Mouse (Mus musculus) neural tube, embryonic 11.5 days (tissue): ENCODE results near the gene Rbpjl. TPM values are rescaled to one million over a fixed set of nuclear protein-coding genes. Genes with fewer than 3 reads are reported as not detected.

Experiments used
- ATAC-seq: fragments of 200-750 bp; cut with Nextera tagmentation; 2 replicates; pipeline ENCODE4 v1.8.0; 2017; ENCODE audit warnings: moderate number of reproducible peaks, mild to moderate bottlenecking, moderate TSS enrichment, moderate library complexity; ENCODE audit not compliant: insufficient read depth, low FRiP score, low TSS enrichment
- DNase-seq: peaks from one replicate; pipeline ENCODE4 v3.0.0-alpha.2; 2015; ENCODE audit warnings: low spot score
- H3K27ac ChIP-seq: fragments of 300-500 bp; sonication (generic); 2 replicates; pipeline ENCODE4 v1.5.1; 2014; ENCODE audit warnings: low read depth, mild to moderate bottlenecking, low read length
- H3K27me3 ChIP-seq: fragments of 300-500 bp; sonication (generic); 2 replicates; pipeline ENCODE4 v1.6.1; 2014; ENCODE audit warnings: mild to moderate bottlenecking, low read length, mixed read lengths; ENCODE audit not compliant: control insufficient read depth, insufficient read depth
- H3K36me3 ChIP-seq: fragments of 300-500 bp; sonication (generic); 2 replicates; pipeline ENCODE4 v1.6.1; 2014; ENCODE audit warnings: mild to moderate bottlenecking, low read length, moderate library complexity, mixed read lengths; ENCODE audit not compliant: control insufficient read depth, insufficient read depth
- H3K4me1 ChIP-seq: fragments of 300-500 bp; sonication (generic); 2 replicates; pipeline ENCODE4 v1.6.1; 2014; ENCODE audit warnings: low read length, mixed read lengths; ENCODE audit not compliant: control insufficient read depth, insufficient read depth
- H3K4me2 ChIP-seq: fragments of 300-500 bp; sonication (generic); 2 replicates; pipeline ENCODE4 v1.6.1; 2014; ENCODE audit warnings: low read depth, mild to moderate bottlenecking, moderate library complexity
- H3K4me3 ChIP-seq: fragments of 300-500 bp; sonication (generic); 2 replicates; pipeline ENCODE4 v1.5.1; 2014; ENCODE audit warnings: low read depth, low read length
- H3K9ac ChIP-seq: fragments of 300-500 bp; sonication (generic); 2 replicates; pipeline ENCODE4 v1.6.1; 2014; ENCODE audit warnings: mild to moderate bottlenecking, low read length
- H3K9me3 ChIP-seq: fragments of 300-500 bp; sonication (generic); 2 replicates; pipeline ENCODE4 v1.6.1; 2016; ENCODE audit warnings: low read length; ENCODE audit not compliant: control insufficient read depth
- WGBS: fragments of 180-500 bp; shearing (Covaris S2); extraction: QIAGEN DNeasy Blood & Tissue Kit; methylation state at CpG from one replicate; pipeline ENCODE4 v1.1.7; 2014; 5-methylcytosine and 5-hydroxymethylcytosine counted together
- polyA plus RNA-seq: library from polyadenylated mRNA; unstranded; fragments of >200 nt; fragmentation: Nextera tagmentation; extraction: Ambion mirVana; gene quantifications from 2 replicates; pipeline ENCODE4 v1.2.1, GENCODE M21; 2014

Gene Rbpjl
- polyA plus RNA-seq, 1 experiment from 2014 or later: not detected

DNA sequence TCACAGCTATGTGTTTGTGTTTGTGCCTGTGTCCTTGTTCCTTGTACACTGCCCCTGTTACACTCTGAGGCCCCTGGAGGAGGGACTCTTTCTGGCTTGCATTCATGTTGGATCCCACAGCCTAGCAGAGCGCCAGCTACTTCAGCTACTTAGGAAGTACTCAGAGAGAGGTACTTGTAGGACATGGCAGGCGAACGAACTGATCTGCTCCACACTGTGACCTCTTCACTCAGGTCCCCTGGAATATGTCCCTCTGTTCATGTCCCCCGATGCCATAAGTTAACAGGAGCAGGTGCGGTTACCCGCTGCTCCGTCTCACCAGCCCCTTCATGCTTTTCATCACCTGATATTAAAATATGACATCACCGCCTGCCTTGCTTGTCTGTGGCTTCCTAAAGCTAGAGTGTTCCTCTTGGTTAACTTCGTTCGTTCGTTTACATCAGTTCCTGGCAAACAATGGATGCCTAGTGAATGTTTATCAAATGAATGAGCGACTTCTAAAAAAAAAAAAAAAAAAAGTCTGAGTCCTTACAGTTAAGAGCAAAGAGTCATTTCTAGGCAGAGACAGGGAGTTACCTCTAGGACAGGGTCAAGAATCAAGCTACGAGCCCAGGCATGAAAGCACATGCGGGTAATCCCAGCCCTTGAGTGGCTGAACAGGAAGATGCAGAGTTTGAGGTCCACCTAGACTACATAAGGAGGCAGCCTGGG lies 50.3 kb downstream of the Rbpjl start:
- DNase-seq: no peak
- Histone ChIP-seq H3K36me3 (no peaks in the 10 kb centered on the region), H3K4me1 (peaks cover 6% of the 10 kb centered on the region), H3K4me3 (no peak overlapping the region), H3K27me3 (no peaks in the 10 kb centered on the region), H3K27ac (no peak overlapping the region), H3K4me2 (no peak overlapping the region), H3K9ac (no peak overlapping the region), H3K9me3 (no peaks in the 10 kb centered on the region)
- 83% methylated on average over 14 of the region's 14 CpGs for WGBS
- ATAC-seq: no peak

DNA sequence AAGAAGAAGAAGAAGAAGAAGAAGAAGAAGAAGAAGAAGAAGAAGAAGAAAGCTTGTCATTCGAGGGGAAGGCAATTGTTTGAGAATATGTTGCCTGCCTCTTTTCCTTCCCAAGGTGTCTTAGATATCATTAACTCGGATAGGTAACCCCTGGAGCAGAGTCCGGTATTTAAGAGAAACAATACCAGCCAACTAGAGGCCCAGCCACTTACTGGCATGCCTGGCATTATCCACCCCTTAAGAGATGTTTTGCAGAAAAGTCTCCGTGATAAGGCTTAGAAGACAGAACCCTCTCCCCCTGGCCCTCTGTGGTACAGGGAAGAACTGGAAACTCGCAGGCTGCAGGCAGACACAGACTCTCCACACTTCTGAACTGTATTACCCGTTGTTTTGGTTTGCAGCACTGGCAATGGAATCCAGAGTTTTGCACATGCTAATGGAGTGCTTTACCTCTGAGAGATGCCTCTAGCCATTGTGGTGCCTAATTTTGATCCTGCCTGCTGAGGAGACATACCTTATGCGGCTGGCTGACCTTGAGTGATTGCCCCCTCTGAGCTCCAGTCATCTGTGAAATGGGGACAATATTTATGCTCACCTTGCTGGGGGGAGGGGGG lies 51.1 kb downstream of the Rbpjl start:
- no peak overlapping the region for H3K27ac ChIP-seq
- H3K4me3 ChIP-seq: no peak overlapping the region
- 73% methylated on average over 7 of the region's 7 CpGs for WGBS
- H3K4me1 ChIP-seq: peaks cover 6% of the 10 kb centered on the region
- DNase-seq (no peak), ATAC-seq (no peak)
- H3K4me2 ChIP-seq: no peak overlapping the region
- H3K27me3 ChIP-seq: no peaks in the 10 kb centered on the region
- no peak overlapping the region for H3K9ac ChIP-seq
- no peaks in the 10 kb centered on the region for H3K36me3 ChIP-seq
- H3K9me3 ChIP-seq: no peaks in the 10 kb centered on the region

DNA sequence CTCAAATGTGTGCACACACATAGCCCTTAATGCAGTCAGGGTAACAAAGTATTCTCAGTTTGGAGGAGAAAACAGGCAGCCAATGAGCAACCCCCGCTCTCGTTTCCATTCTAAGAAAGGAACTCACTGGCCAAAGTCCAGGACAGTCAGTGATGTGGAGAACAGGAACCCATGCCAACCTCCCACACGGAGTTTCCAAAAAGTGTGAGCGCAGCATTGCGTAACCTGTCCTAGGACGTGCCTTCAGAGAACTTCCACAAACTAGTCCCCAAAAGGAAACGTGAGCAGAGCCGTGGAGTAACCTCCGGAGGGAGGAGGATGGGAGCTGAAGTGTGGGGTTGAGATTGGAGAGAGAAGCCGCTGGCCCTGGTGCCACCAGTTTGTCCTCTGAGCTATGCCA lies 51.9 kb downstream of the Rbpjl start:
- WGBS: 87% methylated on average over 10 of the region's 10 CpGs
- no peaks in the 10 kb centered on the region for H3K36me3 ChIP-seq
- DNase-seq: no peak
- H3K27me3 ChIP-seq: no peaks in the 10 kb centered on the region
- H3K4me1 ChIP-seq: peaks cover 6% of the 10 kb centered on the region
- no peak for ATAC-seq
- H3K4me3 ChIP-seq: no peak overlapping the region
- H3K9me3 ChIP-seq: no peaks in the 10 kb centered on the region
- no peak overlapping the region for H3K9ac ChIP-seq
- no peak overlapping the region for H3K4me2 ChIP-seq
- H3K27ac ChIP-seq: no peak overlapping the region

DNA sequence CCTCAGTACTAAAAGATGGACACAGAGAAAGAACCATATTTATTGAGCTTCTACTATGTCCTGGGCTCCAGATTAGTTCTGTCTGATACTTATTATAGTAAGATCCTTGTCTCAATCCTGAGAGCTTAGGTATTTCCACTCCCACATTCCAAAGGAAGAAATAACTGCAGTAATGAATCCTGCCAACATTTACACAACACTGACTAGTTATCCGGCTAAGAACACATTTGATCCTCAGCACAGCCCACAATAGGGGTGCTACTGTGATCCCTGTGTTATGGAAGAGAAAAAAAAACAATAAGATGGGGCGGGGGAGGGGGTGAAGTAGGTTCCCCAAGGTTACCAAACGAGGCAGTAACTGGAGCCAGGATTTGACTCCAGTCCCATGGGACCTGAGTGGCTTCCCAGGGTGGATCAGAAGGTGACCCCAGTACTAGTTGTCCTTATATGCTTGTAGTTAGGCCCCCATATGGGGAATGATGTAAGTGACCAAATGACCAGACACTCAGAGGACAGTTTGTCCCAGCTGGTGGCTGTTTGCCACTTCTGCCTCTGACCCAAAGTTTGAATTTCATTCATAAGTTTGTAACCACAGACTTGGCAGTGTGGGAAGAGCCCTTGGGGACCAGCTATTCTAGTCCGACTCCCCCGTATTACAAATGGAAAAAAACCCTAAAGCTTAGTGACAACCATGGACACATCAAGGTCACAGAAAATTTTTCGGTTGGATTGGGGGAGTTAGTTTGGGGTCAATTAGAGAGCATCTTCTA lies 52.7 kb downstream of the Rbpjl start:
- WGBS: 84% methylated on average over 6 of the region's 6 CpGs
- no peak for DNase-seq
- no peaks in the 10 kb centered on the region for H3K27me3 ChIP-seq
- H3K4me3 ChIP-seq: no peak overlapping the region
- H3K9me3 ChIP-seq: no peaks in the 10 kb centered on the region
- no peak overlapping the region for H3K4me2 ChIP-seq
- no peaks in the 10 kb centered on the region for H3K36me3 ChIP-seq
- no peak for ATAC-seq
- no peak overlapping the region for H3K27ac ChIP-seq
- peaks cover 6% of the 10 kb centered on the region for H3K4me1 ChIP-seq
- H3K9ac ChIP-seq: no peak overlapping the region

DNA sequence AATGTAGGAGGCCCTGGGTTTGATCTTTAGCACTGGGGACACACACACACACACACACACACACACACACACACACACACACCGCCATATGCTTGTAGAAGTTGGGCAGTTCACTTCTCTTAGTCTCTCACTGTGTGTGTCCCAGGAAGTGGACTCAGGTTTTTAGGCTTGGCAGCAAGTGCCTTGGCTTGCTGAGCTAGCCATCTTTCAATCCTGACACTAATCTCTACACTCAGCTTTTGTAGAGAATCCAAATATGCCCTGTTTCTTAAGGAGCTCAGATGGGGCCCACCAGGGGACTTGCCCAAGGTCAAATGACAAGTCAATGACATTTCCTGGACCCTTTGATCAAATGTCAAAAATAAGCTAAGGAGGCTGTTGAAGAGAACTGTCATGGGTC lies 53.5 kb downstream of the Rbpjl start:
- Histone ChIP-seq H3K27me3 (no peaks in the 10 kb centered on the region), H3K9ac (no peak overlapping the region), H3K4me1 (peaks cover 6% of the 10 kb centered on the region), H3K4me2 (no peak overlapping the region), H3K36me3 (no peaks in the 10 kb centered on the region), H3K9me3 (no peaks in the 10 kb centered on the region), H3K4me3 (no peak overlapping the region), H3K27ac (no peak overlapping the region)
- 70% methylated on average over 1 of the region's 1 CpGs for WGBS
- DNase-seq (no peak), ATAC-seq (no peak)

DNA sequence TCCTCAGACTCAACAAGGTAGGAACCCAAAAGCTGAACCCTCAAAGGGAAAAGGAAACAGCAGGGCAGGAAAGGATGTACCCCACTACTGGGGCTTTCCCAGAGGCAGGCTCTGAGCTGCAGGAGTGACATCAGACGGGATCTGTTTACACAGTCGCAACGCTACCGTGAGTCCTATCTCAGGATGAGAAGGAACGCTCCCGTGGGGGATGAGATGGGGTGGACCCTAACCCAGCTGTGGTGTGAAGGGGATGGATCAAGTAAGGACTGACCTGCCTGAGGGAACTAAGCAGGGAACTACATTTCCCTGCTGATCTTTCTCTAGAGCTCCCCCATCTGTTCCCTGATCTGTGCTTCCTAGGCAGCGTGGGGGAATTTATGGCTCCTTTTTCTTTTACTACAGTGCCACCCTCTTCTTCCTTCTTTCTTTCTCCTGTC lies 53.9 kb downstream of the Rbpjl start, which contains the start of gene Sys1:
TSS of gene Sys1 (plus strand) at position 101 of the 437 bp plus-strand sequence.
- H3K9ac ChIP-seq: peak within 1 kb of the TSS; percentile 37; the same call in 1 of the 2 replicates
- no peaks in the 10 kb centered on the region for H3K9me3 ChIP-seq
- ATAC-seq: no peak
- H3K36me3 ChIP-seq: no peaks in the 10 kb centered on the region
- H3K4me1 ChIP-seq: peaks cover 10% of the 10 kb centered on the region
- H3K4me3 ChIP-seq: no peak within 1 kb of the TSS
- WGBS: 0% methylated on average over 7 of the region's 7 CpGs
- DNase-seq: peak; percentile 23
- no peak within 1 kb of the TSS for H3K27ac ChIP-seq
- H3K27me3 ChIP-seq: no peaks in the 10 kb centered on the region
- H3K4me2 ChIP-seq: peak within 1 kb of the TSS; percentile 31

DNA sequence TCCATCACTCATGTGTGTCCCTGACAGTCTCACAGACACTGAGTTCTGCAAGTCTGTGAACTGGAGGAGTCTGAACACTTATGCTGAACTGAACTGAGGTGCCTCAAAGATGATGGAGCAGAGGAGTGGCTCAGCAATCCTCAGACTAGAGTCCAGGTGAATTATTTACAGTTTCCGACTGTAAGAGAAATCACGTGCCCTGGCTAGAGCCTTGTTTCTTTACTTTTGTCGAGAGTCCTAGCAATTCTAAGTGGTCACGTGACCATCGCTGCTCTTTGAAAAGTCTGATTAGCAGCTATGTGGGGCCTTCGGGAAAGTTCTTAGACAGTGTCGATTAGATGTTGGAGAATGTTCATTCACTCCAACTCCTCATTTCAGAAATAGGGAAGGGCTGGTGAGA lies 55.0 kb downstream of the Rbpjl start:
- no peak for ATAC-seq
- 64% methylated on average over 7 of the region's 7 CpGs for whole genome bisulfite sequencing
- no peaks in the 10 kb centered on the region for H3K9me3 ChIP-seq
- no peaks in the 10 kb centered on the region for H3K27me3 ChIP-seq
- H3K36me3 ChIP-seq: no peaks in the 10 kb centered on the region
- no peak overlapping the region for H3K4me3 ChIP-seq
- H3K27ac ChIP-seq: no peak overlapping the region
- H3K9ac ChIP-seq: no peak overlapping the region
- no peak for DNase-seq
- peaks cover 12% of the 10 kb centered on the region for H3K4me1 ChIP-seq
- no peak overlapping the region for H3K4me2 ChIP-seq

DNA sequence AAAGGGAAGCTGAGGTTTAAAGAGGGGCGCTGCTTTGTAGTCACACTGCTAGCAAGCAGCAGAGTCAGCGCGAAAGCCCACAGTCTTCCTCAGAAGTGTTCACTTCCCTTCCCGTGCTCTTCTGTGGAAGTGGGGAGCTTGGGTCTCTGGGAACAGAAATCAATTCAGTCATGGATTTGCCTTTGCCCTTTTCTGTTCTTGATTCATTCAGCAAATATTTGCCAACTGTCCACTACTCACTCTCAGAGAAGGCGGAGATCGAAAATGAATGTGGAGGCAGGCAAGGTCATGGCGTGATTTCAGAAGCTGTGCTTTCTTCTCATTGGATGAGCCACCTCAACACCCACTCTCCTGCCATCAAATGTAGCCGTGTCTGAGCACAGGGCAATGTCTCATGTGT lies 55.6 kb downstream of the Rbpjl start:
- no peak overlapping the region for H3K4me2 ChIP-seq
- no peak for ATAC-seq
- peaks cover 12% of the 10 kb centered on the region for H3K4me1 ChIP-seq
- H3K9ac ChIP-seq: no peak overlapping the region
- H3K27me3 ChIP-seq: no peaks in the 10 kb centered on the region
- 87% methylated on average over 8 of the region's 8 CpGs for WGBS
- no peak overlapping the region for H3K4me3 ChIP-seq
- H3K36me3 ChIP-seq: peaks cover 3% of the 10 kb centered on the region; the same call in 1 of the 2 replicates
- no peaks in the 10 kb centered on the region for H3K9me3 ChIP-seq
- no peak for DNase-seq
- H3K27ac ChIP-seq: no peak overlapping the region
